Mouse (Mus musculus): Measurements from ENCODE around the gene Rbpj.

GRCm38 (mm10) chr5:53439655-53440054 is 26.3 kb upstream of the Rbpj start:
- TF ChIP-seq CTCF (IDR thresholded peaks at IDR 0.05; ENCODE audit: low read depth, low read length) (no peak), POLR2A (IDR thresholded peaks at IDR 0.05; ENCODE audit: extremely low read depth, insufficient read depth, low read length) (no peak)

All from liver, adult 2 months (tissue).